Mouse (Mus musculus): ENCODE data around the gene Fam149b.

DNA sequence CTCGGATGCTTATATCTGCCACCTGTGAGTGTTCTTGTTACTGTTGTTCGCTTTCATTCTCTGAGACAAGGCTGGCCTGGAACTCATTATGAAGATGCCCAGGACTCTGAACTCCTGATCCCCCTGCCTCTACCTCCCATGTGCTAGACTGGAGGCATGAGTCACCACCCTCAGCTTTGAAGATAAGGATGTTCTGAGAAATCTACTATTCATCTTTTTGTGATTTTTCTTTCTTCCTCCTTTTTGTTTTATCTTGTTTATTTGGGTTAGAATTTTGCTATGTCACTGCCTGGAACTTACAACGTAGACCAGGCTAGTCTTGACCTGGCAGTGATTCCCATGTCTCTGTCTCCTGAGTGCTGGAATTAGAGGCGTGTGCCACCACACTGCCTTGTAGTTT lies 16.6 kb upstream of the Fam149b start:
- TF ChIP-seq CTCF (IDR thresholded peaks at IDR 0.05; ENCODE audit: low read depth) (no peak), EP300 (IDR thresholded peaks at IDR 0.05; ENCODE audit: low read depth) (no peak)
